Comparison of ENCODE assay signal across 13 mouse cellular contexts in genomic region chr9:120012781-120013180, GRCm38 (mm10). TPM values are rescaled to one million over a fixed set of nuclear protein-coding genes. Genes with fewer than 3 reads are reported as not detected.
DNase-seq lines count a peak whose midpoint lies in the region; TF ChIP-seq lines count a peak whose summit lies in the region.
"Had no signal": no experiment of that assay in that cellular context is flagged by ENCODE, and none has a peak within 500 bp of the region (broad histone marks: within the 10 kb centered on the region; RNA-seq: fewer than 3 reads in every experiment).

No protein-coding gene starts in this region.

- H3K4me1 ChIP-seq in liver, adult 2 months (ENCODE audit: control insufficient read depth, insufficient read depth, low read length), result peaks cover 32% of the 10 kb centered on the region

- H3K27ac ChIP-seq in gastrocnemius, adult 2 months, result peak overlapping the region; percentile 94
- H3K27ac ChIP-seq in liver, adult 2 months (replicated peaks; ENCODE audit: insufficient read depth, low read depth, low read length), result peak overlapping the region; percentile 93
- H3K27ac ChIP-seq: embryonic facial prominence, embryonic 13.5 days had no signal

- no peak for TF ChIP-seq CTCF in gastrocnemius, adult 2 months (IDR thresholded peaks at IDR 0.05)
- no peak for TF ChIP-seq CTCF in liver, adult 2 months (IDR thresholded peaks at IDR 0.05; ENCODE audit: low read depth, low read length)

- DNase-seq in gastrocnemius, adult 2 months, result no peak
- DNase-seq in gastrocnemius, postnatal 25 days, result no peak
- no peak for DNase-seq in liver, adult 2 months (ENCODE audit: extremely low read depth, low read depth, low spot score)
- no peak for DNase-seq in liver
- peak; percentile 65 for DNase-seq in Muller cell, postnatal 12 days (ENCODE audit: inconsistent ontology term)
- peak; percentile 62 for DNase-seq in induced T-regulatory cell, adult 2 months (ENCODE audit: low read depth)
- DNase-seq in thymus, postnatal 25 days, result no peak
- no peak for DNase-seq in layer of hippocampus, postnatal 36 days
- DNase-seq: cerebellum, postnatal 36 days; kidney, postnatal 36 days had no signal

- intact Hi-C loops in gastrocnemius, adult 2 months (cut with DNase I), result no loop called here

- no peak overlapping the region for H3K4me3 ChIP-seq in gastrocnemius, adult 2 months
- no peak overlapping the region for H3K4me3 ChIP-seq in liver, adult 2 months (ENCODE audit: insufficient read depth, low read depth, low read length)
- H3K4me3 ChIP-seq: embryonic facial prominence, embryonic 13.5 days had no signal

- H3K9ac ChIP-seq in liver, adult 2 months (ENCODE audit: low read depth, low read length), result no peak overlapping the region
- H3K9ac ChIP-seq: embryonic facial prominence, embryonic 13.5 days had no signal

- 0 out of 2 replicates have a peak, but pooled peaks cover under 1% of the 10 kb centered on the region for H3K79me2 ChIP-seq in liver, adult 2 months (ENCODE audit: control insufficient read depth, insufficient read depth, low read length)

- no peak for TF ChIP-seq POLR2A in liver, adult 2 months (IDR thresholded peaks at IDR 0.05; ENCODE audit: extremely low read depth, insufficient read depth, low read length)

- H3K36me3 ChIP-seq in liver, adult 2 months (ENCODE audit: control insufficient read depth, insufficient read depth, low read length), result no peaks in the 10 kb centered on the region
- H3K36me3 ChIP-seq: embryonic facial prominence, embryonic 13.5 days had no signal

- WGBS in liver, adult 2 months, result 86% methylated on average over 5 of the region's 5 CpGs

- H3K27me3 ChIP-seq in liver, adult 2 months (ENCODE audit: control insufficient read depth, insufficient read depth, low read length), result no peaks in the 10 kb centered on the region
- H3K27me3 ChIP-seq: embryonic facial prominence, embryonic 13.5 days had no signal

RNA-seq across cellular contexts. Expression of gene Xirp1, which starts 10.6 kb away (rescaled TPM):
- 100 to 1,000 TPM in 1 of 2 experiments, 10 to 100 TPM in 1; 70.1 to 116 TPM for total RNA-seq in gastrocnemius, adult 2 months (2021)
- 100 to 1,000 TPM; 105 to 112 TPM for total RNA-seq in gastrocnemius, postnatal 25 days (2021)
- under 0.01 and 0.09 TPM in 2 replicates for total RNA-seq in liver, adult 2 months (2014; rRNA removed)
- polyA plus RNA-seq in liver, adult 2 months (2012; rRNA removed), result 0.11 TPM in 2 replicates
- under 1 TPM; 0.05 to 0.20 TPM for total RNA-seq in layer of hippocampus, postnatal 36 days (2021)
- total RNA-seq: hematopoietic stem cell, adult 5-6 weeks; MEL had no signal

RNA-seq across cellular contexts. Expression of gene Csrnp1, which starts 28.3 kb away (rescaled TPM):
- total RNA-seq in gastrocnemius, adult 2 months (2021), result 10 to 100 TPM in 1 of 2 experiments, 1 to 10 TPM in 1; 5.9 to 12.0 TPM
- 1 to 10 TPM; 2.4 to 3.6 TPM for total RNA-seq in gastrocnemius, postnatal 25 days (2021)
- total RNA-seq in liver, adult 2 months (2014; rRNA removed), result 5.8 and 9.2 TPM in 2 replicates
- polyA plus RNA-seq in liver, adult 2 months (2012; rRNA removed), result 9.7 and 10.4 TPM in 2 replicates
- total RNA-seq in layer of hippocampus, postnatal 36 days (2021), result 10 to 100 TPM; 12.8 to 15.5 TPM

RNA-seq across cellular contexts. Expression of gene Cx3cr1, which starts 56.9 kb away (rescaled TPM):
- under 1 TPM; 0.15 to 0.20 TPM for total RNA-seq in gastrocnemius, adult 2 months (2021)
- total RNA-seq in gastrocnemius, postnatal 25 days (2021), result under 1 TPM; 0.24 to 0.61 TPM
- total RNA-seq in liver, adult 2 months (2014; rRNA removed), result 0.09 and 0.40 TPM in 2 replicates
- 0.27 and 0.39 TPM in 2 replicates for polyA plus RNA-seq in liver, adult 2 months (2012; rRNA removed)
- 10 to 100 TPM; 29.0 to 30.9 TPM for total RNA-seq in layer of hippocampus, postnatal 36 days (2021)
- total RNA-seq: MEL had no signal

Comparison
In these comparisons a context has a peak if more than half of its experiments do, and no peak if none do; other contexts are left out.
1. DNase-seq: peak in Muller cell, postnatal 12 days (single experiment) and induced T-regulatory cell, adult 2 months (single experiment); none in gastrocnemius, adult 2 months (single experiment), gastrocnemius, postnatal 25 days (single experiment), liver, adult 2 months (single experiment), liver (single experiment), thymus, postnatal 25 days (single experiment) and layer of hippocampus, postnatal 36 days (0 of 2).
2. RNA of gene Xirp1, which starts 10.6 kb away (total RNA-seq): 70.1 to 116 TPM in gastrocnemius, adult 2 months and 105 to 112 TPM in gastrocnemius, postnatal 25 days; 0.05 to 0.20 TPM in layer of hippocampus, postnatal 36 days and under 0.01 to 0.09 TPM in liver, adult 2 months; every median in the first group is over 10 times any median in the second.
3. RNA of gene Cx3cr1, which starts 56.9 kb away (total RNA-seq): 29.0 to 30.9 TPM in layer of hippocampus, postnatal 36 days; 0.24 to 0.61 TPM in gastrocnemius, postnatal 25 days, 0.15 to 0.20 TPM in gastrocnemius, adult 2 months and 0.09 to 0.40 TPM in liver, adult 2 months; every median in the first group is over 10 times any median in the second.